Mouse (Mus musculus) C2C12 (cell line): Measurements from ENCODE around the gene Sult6b1.

Source experiments
- CTCF ChIP-seq: IDR thresholded peaks from one replicate; pipeline ENCODE4 v1.5.1; 2011; ENCODE audit not compliant: control insufficient read depth, insufficient read depth, insufficient read length
- MAX ChIP-seq: IDR thresholded peaks from one replicate; pipeline ENCODE4 v1.6.1; 2011; ENCODE audit warnings: mild to moderate bottlenecking, control low read depth
- MYOD1 ChIP-seq: IDR thresholded peaks from one replicate; pipeline ENCODE4 v1.6.1; 2011; ENCODE audit warnings: low read depth; ENCODE audit not compliant: control insufficient read depth, insufficient read length
- USF1 ChIP-seq: IDR thresholded peaks from one replicate; pipeline ENCODE4 v1.6.1; 2011; ENCODE audit warnings: low read depth, mild to moderate bottlenecking, control low read depth, moderate library complexity

DNA sequence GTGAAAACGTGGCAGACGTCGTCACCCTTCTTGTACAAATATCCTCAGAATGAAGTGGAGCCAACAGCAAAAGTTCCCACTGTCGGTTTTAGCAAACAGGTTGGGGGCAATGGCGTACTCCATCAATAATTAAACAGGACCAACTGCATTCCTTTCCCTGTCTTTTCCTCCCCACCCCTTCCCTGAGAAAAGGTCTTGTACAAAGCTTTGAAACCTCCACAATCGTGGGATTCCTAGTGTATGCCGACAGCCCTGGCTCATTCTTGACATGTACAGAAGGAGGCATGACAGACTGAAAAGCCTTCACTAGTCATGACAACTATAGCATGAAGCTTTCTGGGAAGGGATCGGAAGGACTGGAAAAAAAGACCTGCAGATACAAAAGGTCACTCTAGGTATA, 46.4 kb upstream of the Sult6b1 start:
- TF ChIP-seq CTCF (no peak), MAX (no peak), MYOD1 (no peak), USF1 (no peak)
